Mouse (Mus musculus): ENCODE measurements around the gene Cryab. TPM values are rescaled to one million over a fixed set of nuclear protein-coding genes. Genes with fewer than 3 reads are reported as not detected.

Cryab gene
- polyA plus RNA-seq, 1 experiment, result 10.5 TPM

DNA sequence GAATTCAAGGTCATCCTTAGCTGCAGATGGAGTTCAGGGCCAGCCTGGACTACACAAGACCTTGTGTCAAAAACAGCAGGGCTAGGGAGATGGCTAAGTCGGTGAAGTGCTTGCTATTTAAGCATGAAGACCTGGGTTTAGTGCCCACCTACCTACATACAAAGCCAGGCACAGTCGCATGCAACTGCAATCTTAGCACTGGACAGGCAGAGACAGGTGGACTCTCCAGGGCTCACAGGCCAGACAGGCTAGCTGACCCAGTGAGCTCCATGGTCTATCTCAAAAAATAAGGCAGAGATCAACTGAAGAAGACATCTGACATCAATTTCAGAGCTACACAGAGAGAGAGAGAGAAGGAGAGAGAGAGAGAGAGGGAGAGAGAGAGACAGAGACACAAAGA is 27.0 kb upstream of the Cryab start:
- Histone ChIP-seq H3K4me1 (ENCODE audit: control insufficient read depth, insufficient read depth, low read length) (peaks cover 2% of the 10 kb centered on the region), H3K4me3 (replicated peaks; ENCODE audit: control insufficient read depth, low read depth, low read length) (no peak overlapping the region), H3K27ac (ENCODE audit: control insufficient read depth, insufficient read depth, low read depth, low read length, poor library complexity) (no peak overlapping the region)
- 77% methylated on average over 2 of the region's 2 CpGs for WGBS
- TF ChIP-seq POLR2A (IDR thresholded peaks at IDR 0.05; ENCODE audit: borderline replicate concordance, control insufficient read depth, low read depth, low read length) (no peak), CTCF (IDR thresholded peaks at IDR 0.05; ENCODE audit: control insufficient read depth, insufficient read depth, low read length) (no peak)

DNA sequence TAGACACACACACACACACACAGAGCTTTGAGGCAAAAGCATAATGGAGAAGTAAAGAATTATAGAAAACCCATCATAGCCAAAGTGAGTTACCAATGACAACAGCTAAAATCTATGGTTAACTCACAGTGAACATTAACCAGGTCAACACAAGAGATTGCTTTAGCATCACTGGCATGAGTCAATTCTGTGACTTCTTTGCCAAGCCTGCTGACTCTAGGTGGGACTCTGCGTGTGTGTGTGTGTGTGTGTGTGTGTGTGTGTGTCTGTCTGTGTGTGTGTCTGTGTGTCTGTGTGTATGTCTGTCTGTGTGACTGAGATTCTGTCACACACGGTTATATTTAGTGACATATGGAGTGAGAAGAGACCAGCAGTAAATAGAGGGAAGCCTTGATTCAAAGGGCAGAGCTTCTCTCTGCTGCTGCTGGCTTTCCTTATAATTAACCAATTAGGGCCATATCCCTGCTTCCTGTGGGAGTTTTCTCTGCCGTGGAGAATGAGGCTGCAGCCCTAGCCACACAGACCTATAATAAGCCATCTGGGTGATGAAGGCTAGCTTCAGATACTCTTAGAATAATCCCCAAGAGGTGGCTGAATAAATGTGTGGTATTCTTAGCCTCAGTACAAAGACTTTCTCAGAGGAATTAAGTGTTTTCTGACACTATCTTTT is 26.3 kb upstream of the Cryab start:
- 37% methylated on average over 3 of the region's 3 CpGs for WGBS
- Histone ChIP-seq H3K4me3 (replicated peaks; ENCODE audit: control insufficient read depth, low read depth, low read length) (no peak overlapping the region), H3K4me1 (ENCODE audit: control insufficient read depth, insufficient read depth, low read length) (peaks cover 2% of the 10 kb centered on the region), H3K27ac (ENCODE audit: control insufficient read depth, insufficient read depth, low read depth, low read length, poor library complexity) (no peak overlapping the region)
- no peak for TF ChIP-seq POLR2A (IDR thresholded peaks at IDR 0.05; ENCODE audit: borderline replicate concordance, control insufficient read depth, low read depth, low read length)
- no peak for TF ChIP-seq CTCF (IDR thresholded peaks at IDR 0.05; ENCODE audit: control insufficient read depth, insufficient read depth, low read length)

- WGBS, result 66% methylated on average over 8 of the region's 8 CpGs
- Histone ChIP-seq H3K4me3 (replicated peaks; ENCODE audit: control insufficient read depth, low read depth, low read length) (no peak overlapping the region), H3K4me1 (ENCODE audit: control insufficient read depth, insufficient read depth, low read length) (peaks cover 2% of the 10 kb centered on the region), H3K27ac (ENCODE audit: control insufficient read depth, insufficient read depth, low read depth, low read length, poor library complexity) (no peak overlapping the region)
- TF ChIP-seq POLR2A (IDR thresholded peaks at IDR 0.05; ENCODE audit: borderline replicate concordance, control insufficient read depth, low read depth, low read length), result no peak
- TF ChIP-seq CTCF (IDR thresholded peaks at IDR 0.05; ENCODE audit: control insufficient read depth, insufficient read depth, low read length), result no peak
These were observed 25.1 kb upstream of the Cryab start for GRCm38 (mm10) chr9:50725921-50726590.

GRCm38 (mm10) chr9:50727171-50727924 is 23.8 kb upstream of the Cryab start:
- TF ChIP-seq CTCF (IDR thresholded peaks at IDR 0.05; ENCODE audit: control insufficient read depth, insufficient read depth, low read length) (no peak), POLR2A (IDR thresholded peaks at IDR 0.05; ENCODE audit: borderline replicate concordance, control insufficient read depth, low read depth, low read length) (no peak)
- H3K27ac ChIP-seq (ENCODE audit: control insufficient read depth, insufficient read depth, low read depth, low read length, poor library complexity), result no peak overlapping the region; the same call in 1 of the 2 replicates
- H3K4me1 ChIP-seq (ENCODE audit: control insufficient read depth, insufficient read depth, low read length), result peaks cover 2% of the 10 kb centered on the region
- WGBS, result 22% methylated on average over 30 of the region's 30 CpGs
- no peak overlapping the region for H3K4me3 ChIP-seq (replicated peaks; ENCODE audit: control insufficient read depth, low read depth, low read length)

DNA sequence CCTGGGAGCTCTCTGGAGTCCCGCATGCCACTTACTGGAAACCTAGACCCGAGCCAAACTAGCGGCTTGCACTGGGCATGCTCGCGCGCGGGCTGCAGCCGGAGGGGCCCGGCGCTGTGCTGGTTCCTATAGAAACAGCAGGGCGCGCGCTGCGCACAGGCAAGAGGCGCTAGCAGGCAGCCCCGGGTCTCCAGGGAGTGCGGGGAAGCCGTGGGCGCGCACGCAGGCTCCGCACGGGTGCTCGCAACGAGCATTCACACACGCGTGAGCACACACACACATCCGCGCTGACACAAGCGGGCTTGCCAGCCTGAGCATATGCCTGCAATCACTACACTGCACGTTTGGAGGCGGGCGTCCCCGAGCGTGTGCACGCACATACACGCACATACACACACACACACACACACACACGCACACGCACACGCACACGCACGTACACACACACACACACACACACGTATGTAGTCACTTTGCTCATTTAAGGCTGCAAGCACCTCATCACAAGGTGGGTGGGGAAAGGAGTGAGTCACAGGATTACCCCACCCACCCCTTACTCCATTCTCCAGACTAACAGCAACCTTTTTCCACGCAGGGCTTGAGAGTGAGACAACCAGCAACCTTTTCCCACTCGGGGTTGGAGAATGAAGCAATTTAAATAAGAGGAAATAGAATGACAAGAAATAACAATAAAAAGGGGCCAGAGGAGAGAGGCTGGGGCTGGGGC is 23.0 kb upstream of the Cryab start:
- H3K27ac ChIP-seq (ENCODE audit: control insufficient read depth, insufficient read depth, low read depth, low read length, poor library complexity), result no peak overlapping the region; the same call in 1 of the 2 replicates
- peaks cover 2% of the 10 kb centered on the region for H3K4me1 ChIP-seq (ENCODE audit: control insufficient read depth, insufficient read depth, low read length)
- no peak for TF ChIP-seq POLR2A (IDR thresholded peaks at IDR 0.05; ENCODE audit: borderline replicate concordance, control insufficient read depth, low read depth, low read length)
- WGBS, result under 1% methylated on average over 45 of the region's 45 CpGs
- H3K4me3 ChIP-seq (replicated peaks; ENCODE audit: control insufficient read depth, low read depth, low read length), result peak overlapping the region; percentile 51

- Histone ChIP-seq H3K27ac (ENCODE audit: control insufficient read depth, insufficient read depth, low read depth, low read length, poor library complexity) (no peak overlapping the region), H3K4me3 (replicated peaks; ENCODE audit: control insufficient read depth, low read depth, low read length) (no peak overlapping the region), H3K4me1 (ENCODE audit: control insufficient read depth, insufficient read depth, low read length) (peaks cover 2% of the 10 kb centered on the region)
- 19% methylated on average over 4 of the region's 4 CpGs for WGBS
- TF ChIP-seq POLR2A (IDR thresholded peaks at IDR 0.05; ENCODE audit: borderline replicate concordance, control insufficient read depth, low read depth, low read length) (no peak), CTCF (IDR thresholded peaks at IDR 0.05; ENCODE audit: control insufficient read depth, insufficient read depth, low read length) (no peak)
These were observed 21.5 kb upstream of the Cryab start for GRCm38 (mm10) chr9:50729600-50729999.

DNA sequence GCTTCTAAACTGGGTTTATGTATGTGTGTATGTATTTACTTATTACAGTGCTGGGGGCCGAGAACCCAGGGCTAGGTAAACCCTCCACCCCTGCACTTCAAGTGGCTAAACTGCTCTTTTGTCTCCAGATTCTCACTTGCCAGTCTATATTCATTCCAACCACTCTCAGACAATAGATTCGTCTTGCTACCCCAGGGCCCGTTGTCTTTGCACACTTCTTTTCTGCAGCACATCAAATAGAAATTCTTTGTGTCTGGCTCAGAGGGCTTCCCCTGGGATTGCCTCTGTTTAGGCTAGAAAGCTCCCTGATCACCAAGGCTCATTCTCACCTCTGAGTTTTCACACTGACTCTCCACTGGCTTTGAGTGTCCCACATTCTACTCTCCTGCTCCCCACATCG is 18.6 kb upstream of the Cryab start:
- Histone ChIP-seq H3K4me3 (replicated peaks; ENCODE audit: control insufficient read depth, low read depth, low read length) (no peak overlapping the region), H3K4me1 (ENCODE audit: control insufficient read depth, insufficient read depth, low read length) (peaks cover 2% of the 10 kb centered on the region), H3K27ac (ENCODE audit: control insufficient read depth, insufficient read depth, low read depth, low read length, poor library complexity) (no peak overlapping the region)
- TF ChIP-seq CTCF (IDR thresholded peaks at IDR 0.05; ENCODE audit: control insufficient read depth, insufficient read depth, low read length) (no peak), POLR2A (IDR thresholded peaks at IDR 0.05; ENCODE audit: borderline replicate concordance, control insufficient read depth, low read depth, low read length) (no peak)
- 75% methylated on average over 4 of the region's 4 CpGs for WGBS

- Histone ChIP-seq H3K4me1 (ENCODE audit: control insufficient read depth, insufficient read depth, low read length) (peaks cover 2% of the 10 kb centered on the region; the same call in 1 of the 2 replicates), H3K4me3 (replicated peaks; ENCODE audit: control insufficient read depth, low read depth, low read length) (no peak overlapping the region), H3K27ac (ENCODE audit: control insufficient read depth, insufficient read depth, low read depth, low read length, poor library complexity) (no peak overlapping the region)
- WGBS, result 3% methylated on average over 9 of the region's 9 CpGs
- TF ChIP-seq CTCF (IDR thresholded peaks at IDR 0.05; ENCODE audit: control insufficient read depth, insufficient read depth, low read length), result peak; percentile 52
- TF ChIP-seq POLR2A (IDR thresholded peaks at IDR 0.05; ENCODE audit: borderline replicate concordance, control insufficient read depth, low read depth, low read length), result no peak
These were observed 16.1 kb upstream of the Cryab start for GRCm38 (mm10) chr9:50734989-50735388.

Data from bone marrow, adult 2 months (tissue).